Mouse (Mus musculus) megakaryocyte-erythroid progenitor cell, adult 5-6 weeks (primary cell): ENCODE data around the gene BC117090. TPM values are rescaled to one million over a fixed set of nuclear protein-coding genes. Genes with fewer than 3 reads are reported as not detected.
"Not testable (repeated sequence)": the region's sequence is repeated elsewhere in the genome, so short reads cannot be mapped to it uniquely, and the experiment has no call there.

ENCODE experiments used
- ATAC-seq: replicated peaks from 2 replicates; pipeline ENCODE4 v1.8.0; 2016; ENCODE audit warnings: mild to moderate bottlenecking, inconsistent platforms; ENCODE audit not compliant: severe bottlenecking, poor library complexity, low FRiP score, low TSS enrichment
- total RNA-seq, 2 experiments: library from RNA; stranded (forward) in 1 of 2; stranded (reverse) in 1 of 2; fragments of 200-1000, 215-1000 nt in 1 of 2; fragments of >200 nt in 1 of 2; fragmentation: Nextera tagmentation in 1 of 2; gene quantifications; 2 replicates each; pipeline ENCODE4 v1.2.3; 2014 to 2017

Gene BC117090
- total RNA-seq (2014; fragmentation: Nextera tagmentation): not detected in 2 replicates
- not detected in 2 replicates for total RNA-seq (2017)

DNA sequence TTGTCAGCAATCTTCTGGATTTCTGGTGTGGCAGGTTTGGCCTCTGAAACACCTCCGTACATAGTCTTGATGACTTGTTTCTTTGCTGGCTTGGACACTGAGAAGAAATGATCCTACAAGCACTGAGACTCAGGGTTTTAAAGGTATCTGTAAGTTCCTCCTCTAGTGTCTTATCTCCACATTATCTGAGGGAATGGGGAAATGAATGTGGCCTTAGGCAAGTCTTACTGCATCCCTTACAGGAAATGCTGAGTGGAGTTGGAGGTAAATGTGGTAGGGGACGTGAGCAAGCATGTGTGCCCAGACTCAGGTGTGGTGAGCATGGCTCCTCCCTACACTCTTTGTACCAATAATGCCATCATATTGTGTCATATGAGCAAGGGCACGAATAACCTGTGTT, at the start of gene BC117090:
Gene BC117090 (minus strand): TSS at position 101 of the 400 bp plus-strand sequence.
- no peak for ATAC-seq

DNA sequence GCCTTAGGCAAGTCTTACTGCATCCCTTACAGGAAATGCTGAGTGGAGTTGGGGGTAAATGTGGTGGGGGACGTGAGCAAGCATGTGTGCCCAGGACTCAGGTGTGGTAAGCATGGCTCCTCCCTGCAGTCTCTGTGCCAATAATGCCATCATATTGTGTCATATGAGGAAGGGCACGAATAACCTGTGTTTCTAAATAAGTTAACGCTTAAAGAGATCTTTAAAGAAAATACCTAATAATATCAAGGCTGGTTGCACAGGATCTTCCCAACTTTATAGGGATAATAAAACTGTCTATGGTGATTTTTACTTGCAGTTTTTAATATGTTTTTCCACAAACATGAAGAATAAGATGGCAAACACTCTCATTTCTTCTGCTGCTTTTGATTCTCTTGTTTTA, 33.5 kb upstream of the BC117090 start, which contains the start of gene BC100530:
Gene BC100530 (minus strand): TSS at position 101 of the 400 bp plus-strand sequence.
- not testable (repeated sequence) for ATAC-seq

DNA sequence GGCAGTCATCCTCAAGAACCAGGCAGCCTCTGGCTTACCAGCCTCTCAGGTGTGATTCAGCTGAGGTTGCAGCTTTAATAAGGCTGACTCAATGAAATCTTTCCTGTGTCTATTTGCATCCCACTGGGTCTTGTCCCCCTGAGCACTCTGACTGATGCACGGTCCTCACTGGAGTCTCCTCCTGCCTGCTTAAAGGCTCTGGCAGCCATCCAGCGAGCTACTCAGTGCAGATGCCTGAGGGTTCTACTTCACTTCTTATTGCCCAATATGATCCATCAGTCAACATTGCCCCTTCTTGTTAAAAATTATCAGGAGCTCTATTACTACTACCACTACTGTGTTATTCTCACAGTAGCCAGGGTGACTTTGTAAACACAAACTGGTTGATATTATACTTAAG, 3.0 kb upstream of the BC117090 start:
- no peak for ATAC-seq

DNA sequence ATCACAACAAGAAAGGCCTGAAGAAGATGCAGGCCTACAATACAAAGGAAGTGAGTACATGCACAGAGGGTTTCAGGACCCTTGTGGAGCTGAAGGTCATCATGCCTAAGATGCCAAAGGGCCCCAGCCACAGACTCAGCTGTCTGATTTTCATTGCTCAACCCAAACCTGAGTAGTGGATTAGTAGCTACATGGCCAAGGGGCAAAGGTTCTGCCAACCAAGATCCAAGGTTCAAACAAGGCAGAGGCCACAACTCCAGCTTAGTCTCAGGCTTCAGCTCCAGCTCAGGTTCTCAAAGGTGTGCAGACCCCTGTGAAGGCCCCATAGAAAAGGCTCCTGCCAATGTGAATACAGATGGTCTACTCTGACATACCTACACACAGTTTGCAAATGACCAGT, 14.8 kb downstream of the BC117090 start:
- no peak for ATAC-seq

DNA sequence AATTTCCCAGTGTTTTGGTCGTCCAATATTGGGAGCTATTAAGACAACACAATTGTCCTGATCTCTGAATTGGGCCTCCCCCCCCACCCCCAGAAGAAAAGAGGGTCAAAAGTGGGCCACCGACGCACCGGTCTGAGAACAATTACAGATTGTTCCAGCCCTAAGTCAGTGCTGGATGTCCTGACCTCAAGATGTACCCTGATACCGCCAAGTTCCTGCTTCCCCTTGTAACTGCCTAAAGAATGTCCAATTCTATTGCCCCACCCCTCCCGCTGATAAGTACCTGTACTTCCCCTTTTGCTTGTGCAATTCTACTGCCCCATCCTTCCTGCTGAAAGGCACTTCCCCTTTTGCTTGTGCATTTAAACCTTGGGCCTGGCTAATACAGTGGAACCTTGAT, 18.0 kb downstream of the BC117090 start:
- not testable (repeated sequence) for ATAC-seq

DNA sequence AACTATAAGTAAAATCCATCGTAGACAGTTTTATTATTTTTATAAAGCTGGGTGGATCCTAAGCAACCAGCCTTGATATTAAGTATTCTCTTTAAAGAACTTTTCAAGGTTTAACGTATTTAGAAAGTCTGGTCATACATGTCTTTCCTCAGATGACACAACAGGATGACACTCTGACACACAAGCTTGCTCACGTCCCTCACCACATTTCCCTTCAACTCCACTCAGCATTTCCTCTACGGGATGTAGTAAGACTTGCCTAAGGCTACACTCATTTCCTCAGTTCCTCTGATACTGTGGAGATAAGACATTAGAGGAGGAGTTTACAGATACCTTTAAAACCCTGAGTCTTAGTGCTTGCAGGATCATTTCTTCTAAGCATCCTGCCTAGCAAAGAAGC, 26.5 kb downstream of the BC117090 start:
- ATAC-seq: no peak

DNA sequence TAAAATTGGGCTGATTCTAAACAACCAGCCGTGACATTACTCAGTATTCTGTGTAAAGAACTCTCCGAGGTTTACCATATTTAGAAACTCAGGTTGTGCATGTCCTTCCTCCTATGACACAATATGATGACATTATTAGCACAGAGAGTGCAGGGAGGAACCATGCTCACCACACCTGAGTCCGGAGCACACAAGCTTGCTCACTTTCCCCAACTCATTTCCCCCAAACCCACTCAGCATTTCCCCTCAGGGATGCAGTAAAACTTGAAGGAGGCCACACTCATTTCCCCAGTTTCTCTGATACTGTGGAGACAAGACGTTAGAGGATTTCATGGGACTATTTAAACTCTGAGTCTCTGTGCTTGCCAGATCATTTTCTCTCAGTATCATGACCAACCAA, 45.0 kb downstream of the BC117090 start:
- ATAC-seq: no peak

DNA sequence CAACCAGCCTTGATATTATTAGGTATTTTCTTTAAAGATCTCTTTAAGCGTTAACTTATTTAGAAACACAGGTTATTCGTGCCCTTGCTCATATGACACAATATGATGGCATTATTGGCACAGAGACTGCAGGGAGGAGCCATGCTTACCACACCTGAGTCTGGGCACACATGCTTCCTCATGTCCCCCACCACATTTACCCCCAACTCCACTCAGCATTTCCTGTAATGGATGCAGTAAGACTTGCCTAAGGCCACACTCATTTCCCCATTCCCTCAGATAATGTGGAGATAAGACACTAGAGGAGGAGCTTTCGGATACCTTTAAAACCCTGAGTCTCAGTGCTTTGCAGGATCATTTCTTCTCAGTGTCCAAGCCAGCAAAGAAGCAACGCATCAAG, 57.3 kb downstream of the BC117090 start, which contains the start of gene Stfa1:
Gene Stfa1 (plus strand): TSS at position 156 of the 400 bp plus-strand sequence.
- ATAC-seq: not testable (repeated sequence)

Other genes starting within 250 kb of the BC117090 start
- gene Csta1, start 203.1 kb downstream of the BC117090 start, total RNA-seq (2014; fragmentation: Nextera tagmentation): not detected in 2 replicates
- gene Csta1, start 203.1 kb downstream of the BC117090 start, total RNA-seq (2017): not detected in 2 replicates
- gene Stfa2l1, start 177.5 kb downstream of the BC117090 start, total RNA-seq (2014; fragmentation: Nextera tagmentation): not detected in 2 replicates
- gene Stfa2l1, start 177.5 kb downstream of the BC117090 start, total RNA-seq (2017): not detected in 2 replicates
- not detected in 2 replicates for gene Gm5483, start 150.1 kb downstream of the BC117090 start, total RNA-seq (2014; fragmentation: Nextera tagmentation)
- gene Gm5483, start 150.1 kb downstream of the BC117090 start, total RNA-seq (2017): not detected in 2 replicates
- gene Gm5416, start 123.9 kb downstream of the BC117090 start, total RNA-seq (2014; fragmentation: Nextera tagmentation): not detected in 2 replicates
- not detected in 2 replicates for gene Gm5416, start 123.9 kb downstream of the BC117090 start, total RNA-seq (2017)
- gene 2010005H15Rik, start 112.9 kb downstream of the BC117090 start, total RNA-seq (2014; fragmentation: Nextera tagmentation): not detected in 2 replicates
- gene 2010005H15Rik, start 112.9 kb downstream of the BC117090 start, total RNA-seq (2017): not detected in 2 replicates
- not detected in 2 replicates for gene Stfa1, start 57.4 kb downstream of the BC117090 start, total RNA-seq (2014; fragmentation: Nextera tagmentation)
- not detected in 2 replicates for gene Stfa1, start 57.4 kb downstream of the BC117090 start, total RNA-seq (2017)
- gene BC100530, start 33.4 kb upstream of the BC117090 start, total RNA-seq (2014; fragmentation: Nextera tagmentation): not detected in 2 replicates
- not detected in 2 replicates for gene BC100530, start 33.4 kb upstream of the BC117090 start, total RNA-seq (2017)
- not detected in 2 replicates for gene Stfa2, start 74.1 kb upstream of the BC117090 start, total RNA-seq (2014; fragmentation: Nextera tagmentation)
- not detected in 2 replicates for gene Stfa2, start 74.1 kb upstream of the BC117090 start, total RNA-seq (2017)
- gene Stfa3, start 121.1 kb upstream of the BC117090 start, total RNA-seq (2014; fragmentation: Nextera tagmentation): not detected in 2 replicates
- not detected in 2 replicates for gene Stfa3, start 121.1 kb upstream of the BC117090 start, total RNA-seq (2017)
- not detected in 2 replicates for gene Casr, start 227.8 kb upstream of the BC117090 start, total RNA-seq (2014; fragmentation: Nextera tagmentation)
- not detected in 2 replicates for gene Casr, start 227.8 kb upstream of the BC117090 start, total RNA-seq (2017)